Mouse (Mus musculus) gastrocnemius, postnatal 25 days (tissue): Measurements from ENCODE around the gene Cxcr2. TPM values are rescaled to one million over a fixed set of nuclear protein-coding genes. Genes with fewer than 3 reads are reported as not detected.
"Not testable (repeated sequence)": the region's sequence is repeated elsewhere in the genome, so short reads cannot be mapped to it uniquely, and the experiment has no call there.

Experiments used
- DNase-seq: peaks from one replicate; pipeline ENCODE4 v3.0.0; 2022
- total RNA-seq, 2 experiments: library from RNA; stranded (reverse); gene quantifications; 1 replicate in 1 of 2; 2 replicates in 1 of 2; pipeline ENCODE4 v1.2.3; 2021

Cxcr2 gene
- total RNA-seq, 2 experiments from 2014 or later: not detected

DNA sequence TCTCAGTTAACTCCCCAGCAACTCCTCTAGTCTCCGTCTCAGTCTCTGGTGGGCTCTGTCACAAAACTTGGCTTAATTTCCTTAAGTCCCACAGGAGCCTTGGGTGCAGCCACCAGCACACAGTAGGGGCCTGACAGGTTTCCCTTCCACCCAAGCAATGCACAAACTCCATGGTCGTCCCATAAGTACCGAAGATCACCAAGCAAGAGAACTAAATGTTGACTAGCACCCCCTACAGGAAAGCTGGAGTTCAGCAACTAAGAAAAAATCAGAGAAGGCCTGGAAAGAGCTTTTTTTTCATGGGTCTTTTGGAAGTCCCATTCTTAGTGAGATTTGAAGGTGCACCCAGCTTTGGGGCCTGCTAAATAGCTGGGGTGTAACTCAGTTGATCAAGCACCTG lies 14.4 kb upstream of the Cxcr2 start:
- no peak for DNase-seq

DNA sequence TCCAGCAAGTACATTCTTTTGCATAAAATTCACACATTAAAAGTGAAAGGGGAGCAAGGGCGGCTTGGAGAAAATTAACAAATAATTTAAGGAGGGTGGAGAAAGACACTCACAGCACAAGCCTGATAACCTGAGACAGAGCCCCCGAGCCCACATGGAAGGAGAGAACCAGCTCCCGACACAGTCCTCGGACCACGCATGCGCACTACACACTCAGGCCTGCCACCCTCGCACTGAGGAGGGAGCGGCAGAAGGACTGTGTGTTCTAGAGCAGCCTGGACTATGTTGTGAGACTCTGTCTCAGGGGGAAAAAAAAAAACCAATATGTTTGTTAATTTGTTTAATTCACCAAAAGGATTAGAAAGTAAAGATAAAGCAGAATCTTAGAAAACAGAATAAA lies 12.0 kb upstream of the Cxcr2 start:
- DNase-seq: no peak

DNA sequence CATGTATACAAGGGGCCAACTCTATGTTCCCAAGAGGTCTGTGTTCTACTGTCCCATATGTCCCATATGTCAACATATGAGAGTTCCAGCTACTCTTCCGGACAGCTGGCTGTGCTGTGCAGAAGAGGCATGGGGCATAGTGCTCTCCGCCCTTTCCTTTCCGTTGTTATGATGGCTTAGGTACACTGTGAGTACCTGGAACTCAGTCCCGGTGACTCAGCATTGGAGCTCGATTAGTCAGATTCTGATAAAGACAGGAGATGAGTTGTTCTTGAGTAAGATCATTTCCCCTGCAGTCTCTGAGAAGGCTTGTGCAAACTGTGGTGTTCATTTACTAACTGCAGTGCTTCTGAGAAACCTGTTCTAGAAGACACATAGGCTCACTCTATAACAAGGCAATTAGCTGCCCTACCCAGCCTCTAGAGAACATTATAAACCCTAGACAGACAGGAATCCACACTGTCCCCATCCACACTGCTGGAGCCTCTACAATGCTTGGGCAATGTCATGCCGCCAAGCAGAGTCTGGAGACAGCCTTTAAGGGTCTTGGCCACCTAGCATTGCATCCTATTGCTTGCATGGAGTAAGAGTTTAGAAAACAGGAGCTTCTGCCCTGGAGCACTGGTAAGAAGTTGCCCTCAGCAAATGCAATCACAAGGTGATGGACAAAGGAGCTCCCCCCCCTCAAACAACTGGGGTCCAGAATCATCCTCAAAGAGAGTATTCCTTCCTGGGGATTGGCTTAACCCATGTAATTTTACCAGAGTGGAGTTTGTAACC lies 4.5 kb upstream of the Cxcr2 start:
- no peak for DNase-seq

DNA sequence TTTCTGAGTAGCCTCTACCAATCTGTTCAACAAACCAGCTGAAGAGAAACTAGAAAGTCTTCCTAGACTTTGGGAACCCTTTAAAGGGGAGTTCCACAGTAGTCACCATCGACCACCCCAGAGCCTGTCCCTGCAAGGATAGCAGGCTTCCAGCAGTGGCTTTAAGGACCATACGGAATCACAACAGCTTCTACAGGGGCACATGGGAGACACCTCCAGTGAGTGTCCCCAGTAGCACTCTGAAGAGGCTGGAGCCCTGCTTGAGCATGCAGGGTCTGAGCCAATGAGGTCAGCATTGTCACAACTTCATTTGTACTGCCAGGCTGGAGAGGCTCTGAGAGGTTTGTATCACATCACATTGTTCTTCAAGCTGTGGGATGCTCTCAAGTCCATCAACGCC lies 3.7 kb upstream of the Cxcr2 start:
- no peak for DNase-seq

DNA sequence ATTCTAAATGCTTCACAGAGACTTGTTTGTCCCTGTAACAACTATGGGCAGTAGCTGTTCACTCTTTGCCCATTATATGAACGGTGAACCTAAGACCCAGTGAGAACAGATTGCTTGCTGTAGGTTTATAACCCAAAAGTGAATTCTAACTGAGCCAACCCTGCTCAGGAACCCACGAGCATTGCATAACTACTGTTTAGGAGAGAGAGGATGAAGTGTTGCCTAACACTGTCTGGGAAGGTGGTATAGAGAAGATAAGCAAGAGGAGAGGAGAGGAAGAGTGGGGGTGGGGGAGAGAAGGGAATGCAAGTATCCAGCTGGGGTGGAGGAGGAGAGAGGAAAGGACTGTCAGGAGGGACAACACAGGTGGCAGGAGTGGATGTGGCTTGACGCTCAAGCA lies 2.7 kb upstream of the Cxcr2 start:
- DNase-seq: no peak

- no peak for DNase-seq
Measured at GRCm38 (mm10) chr1:74155435-74156012, 1.7 kb downstream of the Cxcr2 start.

DNA sequence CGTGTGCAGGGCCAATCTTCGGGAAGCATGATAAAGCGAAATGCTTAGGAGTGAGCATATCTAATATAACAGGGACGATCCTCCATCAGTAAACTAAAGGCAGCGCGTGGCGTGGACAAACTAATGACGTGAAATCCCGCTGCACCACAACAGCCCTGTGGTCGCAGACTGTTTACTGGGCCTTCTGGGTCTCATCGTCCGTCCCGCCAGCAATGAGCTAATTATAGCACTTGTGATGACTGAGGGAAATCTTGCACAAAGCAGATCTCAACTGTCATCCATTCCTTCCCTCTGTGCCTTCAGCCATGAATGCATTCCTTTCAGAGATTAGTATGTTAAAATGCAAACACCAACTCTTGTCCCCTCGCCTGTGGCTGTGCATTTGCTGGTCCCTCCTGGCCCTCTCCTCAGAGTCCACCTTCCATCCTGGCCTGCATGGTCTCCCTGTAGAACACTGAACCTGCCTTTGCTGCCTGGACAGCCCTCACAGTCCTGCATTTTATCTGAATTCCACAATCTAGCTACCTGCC lies 2.7 kb downstream of the Cxcr2 start:
- no peak for DNase-seq

- not testable (repeated sequence) for DNase-seq
Measured at GRCm38 (mm10) chr1:74159613-74160012, 5.8 kb downstream of the Cxcr2 start.

- no peak for DNase-seq
Measured at GRCm38 (mm10) chr1:74160036-74160435, 6.2 kb downstream of the Cxcr2 start.

DNA sequence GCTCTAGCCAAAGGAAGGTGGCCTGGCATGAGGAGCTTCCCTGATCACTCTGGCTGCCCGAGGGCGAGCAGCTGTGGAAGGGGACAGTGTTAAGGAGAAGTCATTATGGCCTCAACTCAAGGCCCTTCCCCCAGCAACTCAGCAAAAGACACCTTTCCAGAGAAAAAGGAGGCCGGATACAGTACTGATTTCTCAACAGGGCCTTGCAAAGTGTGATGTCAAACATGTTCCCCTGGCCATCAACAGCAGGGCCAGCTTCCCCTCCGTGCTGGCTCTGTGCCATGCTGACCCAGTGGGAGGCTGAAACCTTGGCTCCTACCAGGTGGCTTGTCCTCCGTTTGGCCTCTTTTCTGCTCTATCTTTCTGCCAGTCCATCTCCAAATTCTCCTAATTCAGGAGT lies 13.3 kb downstream of the Cxcr2 start:
- DNase-seq: no peak

DNA sequence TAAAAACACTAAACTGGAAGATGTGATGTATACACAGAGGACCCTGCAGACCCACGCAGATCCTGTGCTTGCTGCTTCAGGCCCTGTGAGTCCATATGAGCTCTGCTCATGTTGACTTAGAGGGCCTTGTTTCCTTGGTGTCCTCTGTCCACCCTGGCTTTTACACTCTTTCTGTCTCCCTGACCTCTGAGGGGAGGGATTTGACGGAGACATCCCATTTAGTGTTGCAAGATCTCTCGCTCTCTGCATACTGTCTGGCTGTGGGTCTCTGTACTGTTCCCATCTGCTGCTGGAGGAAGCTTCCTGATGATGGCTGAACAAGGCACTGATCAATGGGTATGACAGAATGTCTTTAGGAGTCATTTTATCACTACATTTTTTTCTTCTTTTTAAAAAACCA lies 15.9 kb downstream of the Cxcr2 start:
- DNase-seq: no peak

DNA sequence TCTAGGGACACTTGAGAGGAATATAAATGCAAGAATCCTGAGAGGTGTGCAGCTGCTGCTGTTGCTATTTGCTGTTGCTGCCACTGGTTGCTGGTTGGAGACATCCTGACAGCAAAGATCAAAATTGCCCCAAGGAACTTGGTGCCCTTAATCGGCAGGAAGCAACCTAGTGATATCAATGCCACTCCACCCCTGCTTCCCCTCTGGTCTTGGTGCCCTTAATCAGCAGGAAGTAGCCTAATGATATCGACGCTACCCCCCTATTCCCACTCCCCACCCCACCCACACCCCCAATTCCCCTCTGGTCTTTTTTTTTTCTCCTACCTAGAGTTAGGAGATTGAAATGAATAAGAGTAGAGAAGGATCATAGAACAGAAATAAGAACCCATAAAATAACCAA lies 18.9 kb downstream of the Cxcr2 start:
- DNase-seq: no peak

- no peak for DNase-seq
Measured at GRCm38 (mm10) chr1:74175731-74176130, 21.9 kb downstream of the Cxcr2 start.

DNA sequence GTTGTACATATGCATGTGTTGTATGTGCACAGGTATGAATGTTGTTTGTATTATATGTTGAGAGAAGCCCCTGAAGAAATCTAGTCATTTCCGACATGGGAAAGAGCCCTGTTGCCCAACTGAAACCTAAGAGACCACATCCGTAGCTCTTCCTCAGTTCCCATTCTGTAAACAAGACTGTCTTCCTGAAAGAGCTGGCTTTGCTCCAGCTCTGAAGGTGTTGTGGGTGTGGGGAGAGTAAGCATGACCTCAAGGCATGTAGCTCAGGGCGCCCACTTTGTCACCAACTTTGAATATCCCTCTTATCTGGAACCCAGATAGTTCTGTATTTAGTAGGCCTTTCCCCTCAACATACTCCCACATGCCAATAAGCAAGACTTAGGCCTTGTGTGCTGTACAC lies 24.8 kb downstream of the Cxcr2 start:
- no peak for DNase-seq

- no peak for DNase-seq
Measured at GRCm38 (mm10) chr1:74179624-74180408, 26.0 kb downstream of the Cxcr2 start.

- no peak for DNase-seq
Measured at GRCm38 (mm10) chr1:74181462-74181861, 27.7 kb downstream of the Cxcr2 start.

GRCm38 (mm10) chr1:74183006-74183405 lies 29.2 kb downstream of the Cxcr2 start:
- no peak for DNase-seq

- DNase-seq: no peak
Measured at GRCm38 (mm10) chr1:74190471-74190870, 36.7 kb downstream of the Cxcr2 start.

DNA sequence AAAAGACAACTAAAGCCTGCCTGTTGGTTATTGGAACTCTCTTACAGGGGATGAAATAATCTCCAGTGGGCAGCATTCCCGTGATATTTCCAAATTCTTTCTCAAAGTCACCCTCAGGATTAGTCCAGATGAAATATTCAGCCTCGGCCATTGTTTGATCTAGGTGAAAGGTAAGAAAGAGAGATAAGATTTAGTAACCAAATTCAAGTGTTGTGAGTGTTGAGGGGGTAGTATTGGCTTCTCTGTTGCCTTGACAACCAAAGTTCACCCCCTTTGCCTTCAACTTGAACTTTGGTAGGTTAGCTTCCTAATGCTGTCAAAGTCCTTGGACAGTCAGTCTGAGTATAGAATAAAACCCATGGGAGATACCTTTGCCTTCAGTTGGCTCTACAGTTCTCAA lies 38.9 kb downstream of the Cxcr2 start:
- DNase-seq: no peak

GRCm38 (mm10) chr1:74194445-74194844 lies 40.7 kb downstream of the Cxcr2 start, which contains the start of gene Cxcr1:
Cxcr1 (minus strand) TSS chr1:74194631.
- no peak for DNase-seq

DNA sequence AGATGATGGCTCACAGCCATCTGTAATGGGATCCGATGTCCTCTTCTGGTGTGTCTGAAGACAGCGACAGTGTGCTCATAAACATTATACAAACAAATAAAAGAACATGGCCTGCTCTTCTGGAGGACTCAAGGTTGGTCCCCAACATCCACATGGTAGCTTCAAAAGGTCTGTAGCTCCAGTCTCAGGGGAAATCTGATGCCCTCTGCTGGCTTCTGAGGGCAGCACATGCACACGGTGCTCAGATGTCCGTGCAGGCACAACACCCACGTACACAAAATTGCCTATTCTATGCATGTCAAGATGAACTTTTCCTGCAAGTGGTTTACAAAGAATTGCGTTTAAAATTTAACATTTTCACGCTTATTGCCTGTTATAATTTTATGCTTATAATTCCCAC lies 42.2 kb downstream of the Cxcr2 start:
- no peak for DNase-seq

- no peak for DNase-seq
Measured at GRCm38 (mm10) chr1:74196621-74197419, 43.0 kb downstream of the Cxcr2 start.
